Mouse (Mus musculus): ENCODE results near the gene Atp6v1a. TPM values are rescaled to one million over a fixed set of nuclear protein-coding genes. Genes with fewer than 3 reads are reported as not detected.

Gene Atp6v1a
- total RNA-seq (2021), result 100 to 1,000 TPM; 546 to 614 TPM

- peak; percentile 83 to 93 for DNase-seq (ENCODE audit: extremely low spot score in 1 of 2, low spot score in 1 of 2)
These were observed at the start of gene Atp6v1a, which contains the start of gene Naa50 for GRCm38 (mm10) chr16:44139536-44140185. Gene Atp6v1a (minus strand): TSS chr16:44139705. Gene Naa50 (plus strand): TSS chr16:44139830.

DNA sequence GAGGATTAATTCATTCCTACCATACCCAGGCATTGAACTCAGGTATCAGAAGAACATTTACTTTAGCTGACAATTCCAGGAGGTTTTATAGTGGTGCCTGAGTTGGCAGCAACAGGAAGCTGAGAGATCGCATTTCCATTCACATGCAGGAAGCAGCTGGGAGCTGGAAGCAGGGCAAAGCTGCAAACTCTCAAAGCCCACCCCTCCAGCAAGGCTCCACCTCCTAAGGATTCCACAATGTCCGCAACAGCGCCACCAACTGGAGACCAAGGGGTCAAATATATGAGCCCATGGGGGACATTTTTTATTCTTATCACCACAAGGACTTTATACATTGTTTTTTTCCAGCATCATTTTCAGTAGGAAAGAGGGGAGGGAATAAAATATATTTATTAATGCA, 49.3 kb upstream of the Atp6v1a start:
- DNase-seq (ENCODE audit: extremely low spot score in 1 of 2, low spot score in 1 of 2), result no peak

GRCm38 (mm10) chr16:44187172-44187571, 47.7 kb upstream of the Atp6v1a start:
- DNase-seq (ENCODE audit: extremely low spot score in 1 of 2, low spot score in 1 of 2), result no peak

DNA sequence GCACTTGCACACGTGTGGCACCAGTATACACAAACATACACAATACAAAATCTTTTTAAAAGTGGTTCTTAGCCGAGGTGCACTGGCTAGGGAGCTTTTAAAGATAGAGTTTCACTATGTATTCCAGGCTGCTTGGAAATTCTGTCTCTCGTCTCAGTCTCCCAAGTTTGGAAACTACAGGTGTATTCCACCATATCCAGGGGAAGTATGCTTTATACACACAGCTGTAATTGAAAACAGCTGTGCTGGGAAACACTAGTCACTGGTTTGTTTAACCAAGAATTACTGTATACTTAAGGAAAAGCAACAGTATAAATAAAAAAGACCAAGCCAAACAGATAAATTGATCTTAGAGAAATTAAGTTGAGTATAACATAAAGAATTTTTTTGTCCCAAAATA, 45.3 kb upstream of the Atp6v1a start:
- no peak for DNase-seq (ENCODE audit: extremely low spot score in 1 of 2, low spot score in 1 of 2)

- no peak for DNase-seq (ENCODE audit: extremely low spot score in 1 of 2, low spot score in 1 of 2)
These were observed 43.1 kb upstream of the Atp6v1a start for GRCm38 (mm10) chr16:44182597-44182996.

DNA sequence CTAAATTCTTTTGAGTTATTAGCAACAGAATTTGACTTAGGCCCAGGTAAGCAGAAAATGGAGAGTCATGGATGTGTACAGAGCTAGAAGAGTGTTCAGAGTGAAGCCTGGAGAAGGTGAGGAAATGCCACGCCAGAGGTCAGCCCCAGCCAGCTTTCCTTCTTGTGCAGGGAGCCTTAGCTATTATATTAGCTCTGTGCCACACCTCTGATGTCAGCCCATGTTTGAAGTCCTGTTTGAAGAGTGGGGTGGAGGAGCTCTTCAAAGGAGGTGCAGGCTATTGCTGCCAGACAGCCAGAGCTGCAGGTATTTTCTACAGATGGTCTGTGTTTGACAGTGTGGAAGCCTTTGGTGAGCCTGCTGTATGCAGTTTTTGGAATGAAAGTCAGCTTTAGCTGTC, 39.0 kb upstream of the Atp6v1a start:
- DNase-seq (ENCODE audit: extremely low spot score in 1 of 2, low spot score in 1 of 2), result no peak

DNA sequence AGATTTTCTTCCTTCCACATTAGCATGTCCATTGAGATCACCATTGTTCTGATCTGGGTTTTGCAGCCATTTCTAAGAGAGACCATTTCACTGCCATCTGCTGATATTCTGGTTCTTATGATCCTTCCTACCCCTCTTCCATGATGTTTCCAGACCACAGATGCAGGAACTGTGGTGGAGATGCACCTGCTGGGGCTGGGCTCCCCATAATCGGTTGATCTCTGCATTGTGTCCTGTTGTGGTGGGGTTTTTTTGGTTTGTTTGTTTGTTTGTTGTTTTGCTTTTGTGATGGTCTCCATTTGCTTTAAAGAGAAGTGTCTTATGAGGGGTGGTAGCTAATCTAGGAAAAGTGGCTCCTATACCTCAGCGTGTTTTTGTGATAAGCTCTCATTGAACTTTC, 37.0 kb upstream of the Atp6v1a start:
- DNase-seq (ENCODE audit: extremely low spot score in 1 of 2, low spot score in 1 of 2), result no peak

- no peak for DNase-seq (ENCODE audit: extremely low spot score in 1 of 2, low spot score in 1 of 2)
These were observed 35.5 kb upstream of the Atp6v1a start for GRCm38 (mm10) chr16:44175001-44175400.

DNA sequence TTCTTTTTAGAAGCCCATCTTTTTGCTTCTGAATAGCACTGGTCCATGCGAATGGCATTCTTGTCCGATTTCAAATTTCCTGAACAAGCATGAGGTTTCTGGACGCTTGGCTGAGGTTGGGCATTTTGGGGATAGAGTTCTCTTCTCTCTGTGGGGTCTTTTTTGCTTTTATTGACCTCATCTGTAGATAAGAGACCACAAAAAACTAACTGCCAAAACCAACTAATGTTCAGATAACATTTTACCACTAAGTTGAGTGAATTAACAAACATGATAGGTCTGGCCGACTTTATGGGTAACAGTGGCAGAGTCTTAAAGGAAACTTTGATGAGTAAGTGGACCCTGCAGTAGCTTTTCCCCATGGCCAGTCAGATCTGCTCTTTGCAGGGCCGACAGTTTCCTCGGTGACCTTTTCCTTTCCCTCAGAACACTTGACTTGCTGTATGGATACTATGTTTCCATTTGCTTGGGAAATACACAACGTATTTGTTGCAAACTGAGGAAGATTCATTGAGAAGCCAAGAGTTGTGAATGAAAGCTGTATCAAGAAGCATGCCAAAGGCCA, 34.5 kb upstream of the Atp6v1a start:
- no peak for DNase-seq (ENCODE audit: extremely low spot score in 1 of 2, low spot score in 1 of 2)

- DNase-seq (ENCODE audit: extremely low spot score in 1 of 2, low spot score in 1 of 2), result peak; percentile 37 to 45
These were observed 33.8 kb upstream of the Atp6v1a start, which contains the start of gene Usf3 for GRCm38 (mm10) chr16:44173155-44173941. Gene Usf3 (plus strand): TSS chr16:44173246.

- peak; percentile 85 to 95 for DNase-seq (ENCODE audit: extremely low spot score in 1 of 2, low spot score in 1 of 2)
These were observed 33.0 kb upstream of the Atp6v1a start for GRCm38 (mm10) chr16:44172297-44173154.

GRCm38 (mm10) chr16:44168990-44169389, 29.5 kb upstream of the Atp6v1a start:
- no peak for DNase-seq (ENCODE audit: extremely low spot score in 1 of 2, low spot score in 1 of 2)

DNA sequence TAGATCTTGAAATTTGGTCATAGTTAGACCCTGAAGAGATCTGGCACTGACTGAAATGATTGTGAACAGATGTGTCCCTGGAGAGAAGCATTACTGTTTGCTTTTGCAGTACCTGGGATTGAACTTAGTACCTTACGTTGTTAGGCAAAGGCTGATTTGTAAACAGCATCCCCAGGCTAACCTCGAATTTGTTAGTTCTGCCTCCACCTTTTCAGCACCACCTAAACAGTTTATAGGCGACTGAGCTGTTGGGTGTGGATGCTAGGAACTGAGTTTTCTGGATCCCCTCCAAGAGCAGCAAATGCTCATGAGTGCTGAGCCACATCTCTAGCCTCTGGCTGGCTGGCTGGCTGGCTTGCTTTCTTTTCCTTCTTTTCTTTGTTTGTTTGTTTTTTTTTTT, 25.7 kb upstream of the Atp6v1a start:
- DNase-seq (ENCODE audit: extremely low spot score in 1 of 2, low spot score in 1 of 2), result no peak

GRCm38 (mm10) chr16:44163831-44164230, 24.3 kb upstream of the Atp6v1a start:
- no peak for DNase-seq (ENCODE audit: extremely low spot score in 1 of 2, low spot score in 1 of 2)

DNA sequence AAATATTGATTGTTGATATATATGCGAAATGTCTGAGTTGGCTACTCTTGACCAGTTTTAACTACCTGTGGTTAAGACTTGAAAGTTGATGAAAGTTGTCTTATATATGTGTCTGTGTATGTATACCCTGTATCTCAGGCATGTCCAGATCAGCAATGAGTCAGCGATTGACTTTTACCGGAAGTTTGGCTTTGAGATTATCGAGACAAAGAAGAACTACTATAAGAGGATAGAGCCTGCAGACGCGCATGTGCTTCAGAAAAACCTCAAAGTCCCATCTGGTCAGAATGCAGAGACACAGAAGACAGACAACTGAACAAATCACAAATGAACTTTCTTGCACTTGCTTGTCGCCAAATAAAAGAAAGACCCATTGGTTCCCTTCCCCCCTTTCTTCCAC, 19.8 kb upstream of the Atp6v1a start:
- no peak for DNase-seq (ENCODE audit: extremely low spot score in 1 of 2, low spot score in 1 of 2)

- DNase-seq (ENCODE audit: extremely low spot score in 1 of 2, low spot score in 1 of 2), result no peak
These were observed 15.1 kb upstream of the Atp6v1a start for GRCm38 (mm10) chr16:44154497-44155057.

DNA sequence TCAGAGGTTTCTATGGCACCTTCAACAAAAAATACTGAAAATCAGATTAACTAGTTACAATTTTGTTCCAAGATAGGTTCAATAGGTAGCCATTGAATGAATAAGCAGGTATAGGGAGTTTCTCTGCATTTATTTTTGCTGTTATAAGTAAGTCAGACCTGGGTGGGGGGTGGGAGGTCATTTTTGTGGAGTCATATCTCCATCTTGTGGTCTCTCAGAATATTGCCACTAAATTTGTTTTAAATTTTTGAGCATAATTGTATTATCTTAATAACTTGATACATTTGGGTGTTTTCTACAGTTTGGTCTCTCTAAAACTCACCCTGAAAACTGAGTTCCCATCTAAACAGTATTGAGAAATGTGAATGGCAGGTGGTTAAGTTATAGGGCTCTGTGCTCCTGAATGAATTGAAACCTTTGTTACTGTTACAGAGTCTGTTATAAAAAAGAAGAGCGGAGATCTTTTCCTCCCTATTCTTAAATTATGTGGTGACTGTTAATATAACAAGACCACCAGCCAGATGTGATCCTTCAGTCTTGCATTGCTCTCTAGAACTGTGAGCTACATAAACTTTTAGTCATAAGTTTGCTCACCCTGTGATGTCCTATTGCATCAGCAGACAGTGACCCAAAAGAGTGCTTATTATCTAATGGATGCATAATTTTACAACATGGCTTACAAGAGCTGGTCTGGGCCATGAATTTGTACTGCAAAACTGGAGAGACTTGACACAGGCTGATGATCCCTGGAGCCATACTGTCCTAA, 9.7 kb upstream of the Atp6v1a start:
- DNase-seq (ENCODE audit: extremely low spot score in 1 of 2, low spot score in 1 of 2), result no peak

DNA sequence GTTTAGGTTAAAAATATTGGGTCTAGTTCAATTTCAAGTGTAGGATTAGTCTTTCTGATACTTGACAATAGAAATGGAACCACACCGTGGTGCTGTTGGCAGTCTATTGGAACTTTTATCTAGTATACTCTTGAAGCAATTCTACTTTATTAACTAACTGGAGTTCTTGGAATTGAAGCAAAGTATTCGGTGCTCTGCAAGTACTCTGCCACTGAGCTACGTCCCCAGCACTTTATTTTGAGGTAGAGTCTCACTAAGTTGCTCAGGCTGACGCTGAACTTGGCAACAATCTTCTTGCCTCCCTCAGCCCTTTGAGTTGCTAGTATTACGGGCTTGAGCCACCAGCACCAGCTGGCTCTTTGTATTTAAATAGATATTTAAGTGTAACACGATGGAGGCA, 2.0 kb upstream of the Atp6v1a start:
- no peak for DNase-seq (ENCODE audit: extremely low spot score in 1 of 2, low spot score in 1 of 2)

DNA sequence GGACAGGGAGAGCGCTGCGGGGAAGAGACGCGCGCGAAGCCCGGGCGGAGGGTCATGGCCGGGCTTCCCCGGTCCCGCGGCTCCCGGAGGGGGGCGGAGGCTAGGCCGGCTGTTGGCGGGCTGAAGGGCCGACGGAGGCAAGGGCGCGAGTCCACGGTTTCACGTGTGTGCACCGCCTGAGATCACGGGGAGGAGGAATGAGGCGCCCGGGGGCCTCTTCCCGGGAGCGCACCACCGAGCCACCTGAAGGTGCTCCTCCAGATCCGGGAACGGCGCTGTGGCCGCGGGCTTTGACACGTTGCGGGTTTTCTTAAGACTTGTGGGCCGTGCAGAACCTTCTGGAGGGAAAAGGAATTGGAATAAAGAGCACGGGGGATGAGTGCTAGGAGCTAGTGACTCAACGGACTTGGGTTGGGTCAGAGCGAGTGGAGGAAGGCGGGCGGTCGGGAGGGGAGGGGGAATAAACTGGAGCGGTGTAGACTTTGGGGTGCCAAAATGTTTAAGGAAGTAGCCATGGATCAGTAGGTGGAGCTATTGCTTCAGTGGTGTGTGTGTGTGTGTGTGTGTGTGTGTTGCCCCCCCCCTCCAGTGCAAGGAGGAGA, 782 bp upstream of the Atp6v1a start:
- DNase-seq (ENCODE audit: extremely low spot score in 1 of 2, low spot score in 1 of 2), result peak; percentile 44 to 46
